Mouse (Mus musculus): Measurements from ENCODE around the gene 1110065P20Rik. TPM values are rescaled to one million over a fixed set of nuclear protein-coding genes. Genes with fewer than 3 reads are reported as not detected.
A peak's percentile ranks its signal among the peaks of the same experiment; 100 is the strongest.

The 1110065P20Rik gene
- polyA plus RNA-seq, 1 experiment: 15.1 TPM

GRCm38 (mm10) chr4:124802309-124803260, 48.4 kb downstream of the 1110065P20Rik start:
- Histone ChIP-seq H3K27me3 (ENCODE audit: control insufficient read depth, insufficient read depth, low read length, poor library complexity, severe bottlenecking) (no peaks in the 10 kb centered on the region), H3K27ac (ENCODE audit: insufficient read depth, low read length) (peak overlapping the region; percentile 69), H3K9me3 (replicated peaks; ENCODE audit: control insufficient read depth, insufficient read depth, low read length, poor library complexity, severe bottlenecking) (no peaks in the 10 kb centered on the region), H3K4me1 (ENCODE audit: control insufficient read depth, insufficient read depth, low read length) (no peaks in the 10 kb centered on the region), H3K36me3 (ENCODE audit: control insufficient read depth, insufficient read depth, low read length, poor library complexity, severe bottlenecking) (peaks cover 16% of the 10 kb centered on the region), H3K4me3 (ENCODE audit: low read depth, low read length) (peak overlapping the region; percentile 92), H3K9ac (ENCODE audit: low read depth, poor library complexity, severe bottlenecking) (peak overlapping the region; percentile 75)
- TF ChIP-seq CTCF (IDR thresholded peaks at IDR 0.05; ENCODE audit: low read depth, low read length) (no peak), POLR2A (IDR thresholded peaks at IDR 0.05; ENCODE audit: insufficient read depth, low read length) (no peak), EP300 (IDR thresholded peaks at IDR 0.05; ENCODE audit: insufficient read depth, low read depth, low read length) (no peak)

- Histone ChIP-seq H3K9ac (ENCODE audit: low read depth, poor library complexity, severe bottlenecking) (peak within 1 kb of the TSS; percentile 75), H3K9me3 (replicated peaks; ENCODE audit: control insufficient read depth, insufficient read depth, low read length, poor library complexity, severe bottlenecking) (no peaks in the 10 kb centered on the region), H3K27me3 (ENCODE audit: control insufficient read depth, insufficient read depth, low read length, poor library complexity, severe bottlenecking) (no peaks in the 10 kb centered on the region), H3K36me3 (ENCODE audit: control insufficient read depth, insufficient read depth, low read length, poor library complexity, severe bottlenecking) (peaks cover 16% of the 10 kb centered on the region), H3K4me1 (ENCODE audit: control insufficient read depth, insufficient read depth, low read length) (no peaks in the 10 kb centered on the region), H3K27ac (ENCODE audit: insufficient read depth, low read length) (peak within 1 kb of the TSS; percentile 69), H3K4me3 (ENCODE audit: low read depth, low read length) (peak within 1 kb of the TSS; percentile 92)
- TF ChIP-seq CTCF (IDR thresholded peaks at IDR 0.05; ENCODE audit: low read depth, low read length) (peak; percentile 65), POLR2A (IDR thresholded peaks at IDR 0.05; ENCODE audit: insufficient read depth, low read length) (no peak)
These were observed 49.3 kb downstream of the 1110065P20Rik start, which contains the start of gene Mtf1 for GRCm38 (mm10) chr4:124801552-124802308. Gene Mtf1 (plus strand): TSS chr4:124802104.

Other genes starting within 250 kb of the 1110065P20Rik start
- gene 3100002H09Rik, start 240.4 kb downstream of the 1110065P20Rik start, polyA plus RNA-seq (2011; ENCODE audit: insufficient read depth, insufficient read length, low read depth, missing spikeins): 0.78 TPM in 1 of 2 replicates, not detected in the other
- 12.8 and 14.9 TPM in 2 replicates for gene Pou3f1, start 194.4 kb downstream of the 1110065P20Rik start, polyA plus RNA-seq (2011; ENCODE audit: insufficient read depth, insufficient read length, low read depth, missing spikeins)
- gene Utp11, start 157.6 kb downstream of the 1110065P20Rik start, polyA plus RNA-seq (2011; ENCODE audit: insufficient read depth, insufficient read length, low read depth, missing spikeins): 56.9 and 60.4 TPM in 2 replicates
- gene Fhl3, start 150.5 kb downstream of the 1110065P20Rik start, polyA plus RNA-seq (2011; ENCODE audit: insufficient read depth, insufficient read length, low read depth, missing spikeins): 11.4 and 14.0 TPM in 2 replicates
- 110 and 127 TPM in 2 replicates for gene Sf3a3, start 136.4 kb downstream of the 1110065P20Rik start, polyA plus RNA-seq (2011; ENCODE audit: insufficient read depth, insufficient read length, low read depth, missing spikeins)
- gene Inpp5b, start 109.3 kb downstream of the 1110065P20Rik start, polyA plus RNA-seq (2011; ENCODE audit: insufficient read depth, insufficient read length, low read depth, missing spikeins): 21.7 and 27.0 TPM in 2 replicates
- 15.8 and 16.4 TPM in 2 replicates for gene Mtf1, start 49.1 kb downstream of the 1110065P20Rik start, polyA plus RNA-seq (2011; ENCODE audit: insufficient read depth, insufficient read length, low read depth, missing spikeins)
- gene Yrdc, start 517 bp downstream of the 1110065P20Rik start, polyA plus RNA-seq (2011; ENCODE audit: insufficient read depth, insufficient read length, low read depth, missing spikeins): 41.9 and 48.4 TPM in 2 replicates
- 3.8 and 4.8 TPM in 2 replicates for gene Maneal, start 11.0 kb upstream of the 1110065P20Rik start, polyA plus RNA-seq (2011; ENCODE audit: insufficient read depth, insufficient read length, low read depth, missing spikeins)
- 0.37 and 0.84 TPM in 2 replicates for gene Epha10, start 29.7 kb upstream of the 1110065P20Rik start, polyA plus RNA-seq (2011; ENCODE audit: insufficient read depth, insufficient read length, low read depth, missing spikeins)
- gene 9930104L06Rik, start 85.9 kb upstream of the 1110065P20Rik start, polyA plus RNA-seq (2011; ENCODE audit: insufficient read depth, insufficient read length, low read depth, missing spikeins): 9.5 and 15.2 TPM in 2 replicates
- 209 and 212 TPM in 2 replicates for gene Cdca8, start 88.1 kb upstream of the 1110065P20Rik start, polyA plus RNA-seq (2011; ENCODE audit: insufficient read depth, insufficient read length, low read depth, missing spikeins)
- 1.9 and 2.5 TPM in 2 replicates for gene Rspo1, start 135.2 kb upstream of the 1110065P20Rik start, polyA plus RNA-seq (2011; ENCODE audit: insufficient read depth, insufficient read length, low read depth, missing spikeins)
- gene Gnl2, start 165.4 kb upstream of the 1110065P20Rik start, polyA plus RNA-seq (2011; ENCODE audit: insufficient read depth, insufficient read length, low read depth, missing spikeins): 112 and 140 TPM in 2 replicates
- gene Dnali1, start 214.5 kb upstream of the 1110065P20Rik start, polyA plus RNA-seq (2011; ENCODE audit: insufficient read depth, insufficient read length, low read depth, missing spikeins): not detected in 2 replicates
- 20.0 and 23.8 TPM in 2 replicates for gene Snip1, start 215.5 kb upstream of the 1110065P20Rik start, polyA plus RNA-seq (2011; ENCODE audit: insufficient read depth, insufficient read length, low read depth, missing spikeins)
- gene Meaf6, start 233.9 kb upstream of the 1110065P20Rik start, polyA plus RNA-seq (2011; ENCODE audit: insufficient read depth, insufficient read length, low read depth, missing spikeins): 35.2 and 39.6 TPM in 2 replicates

All from ES-Bruce4 (cell line).